Comparison of ENCODE assay signal across 16 mouse cellular contexts in the genomic region with DNA sequence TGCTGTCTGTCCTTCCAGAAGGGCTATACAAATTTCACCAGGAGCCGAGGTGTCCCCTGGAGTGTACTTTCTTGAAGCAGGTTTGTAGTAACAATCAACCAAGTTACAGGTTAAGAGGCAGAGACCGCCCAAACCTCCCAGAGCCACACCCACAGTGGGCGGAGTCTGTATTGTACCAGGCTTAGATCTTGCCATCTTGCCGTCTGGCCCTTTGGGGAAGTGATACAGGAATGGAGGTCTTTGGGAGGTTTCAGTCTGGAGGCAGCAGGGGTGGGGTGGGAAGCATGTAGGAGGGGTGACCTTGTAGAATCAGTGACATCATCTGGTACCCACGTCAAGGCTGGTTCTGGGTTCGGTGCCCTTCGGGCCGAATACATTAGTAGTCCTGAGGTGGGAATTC. TPM values are rescaled to one million over a fixed set of nuclear protein-coding genes. Genes with fewer than 3 reads are reported as not detected.
DNase-seq lines count a peak whose midpoint lies in the region; ATAC-seq and TF ChIP-seq lines count a peak whose summit lies in the region.
"Had no signal": no experiment of that assay in that cellular context is flagged by ENCODE, and none has a peak within 500 bp of the region (broad histone marks: within the 10 kb centered on the region; RNA-seq: fewer than 3 reads in every experiment).

No protein-coding gene starts in this region.

- no peak for TF ChIP-seq CTCF in stomach, postnatal 0 days (IDR thresholded peaks at IDR 0.05; ENCODE audit: low read depth)

- H3K36me3 ChIP-seq in kidney, embryonic 14.5 days (ENCODE audit: control insufficient read depth, insufficient read depth, low read length), result no peaks in the 10 kb centered on the region
- H3K36me3 ChIP-seq in stomach, embryonic 16.5 days (ENCODE audit: control insufficient read depth, insufficient read depth, low read length), result no peaks in the 10 kb centered on the region
- H3K36me3 ChIP-seq in stomach, postnatal 0 days (ENCODE audit: control insufficient read depth, insufficient read depth, low read length), result no peaks in the 10 kb centered on the region
- no peaks in the 10 kb centered on the region for H3K36me3 ChIP-seq in embryonic facial prominence, embryonic 14.5 days (ENCODE audit: control insufficient read depth, insufficient read depth, low read length)
- H3K36me3 ChIP-seq: embryonic facial prominence, embryonic 15.5 days; liver, embryonic 15.5 days had no signal

- no peak overlapping the region for H3K4me3 ChIP-seq in kidney, embryonic 14.5 days (ENCODE audit: low read length)
- no peak overlapping the region for H3K4me3 ChIP-seq in stomach, embryonic 16.5 days (replicated peaks; ENCODE audit: low read length)
- H3K4me3 ChIP-seq in stomach, postnatal 0 days (ENCODE audit: low read depth, low read length), result no peak overlapping the region
- no peak overlapping the region for H3K4me3 ChIP-seq in embryonic facial prominence, embryonic 14.5 days (ENCODE audit: low read depth, low read length)
- H3K4me3 ChIP-seq: embryonic facial prominence, embryonic 15.5 days; liver, embryonic 15.5 days had no signal

- 74% methylated on average over 8 of the region's 8 CpGs for WGBS in kidney, embryonic 14.5 days
- 71% methylated on average over 8 of the region's 8 CpGs for WGBS in stomach, embryonic 16.5 days
- 76% methylated on average over 8 of the region's 8 CpGs for WGBS in stomach, postnatal 0 days
- WGBS in embryonic facial prominence, embryonic 14.5 days, result 77% methylated on average over 8 of the region's 8 CpGs

- no peak overlapping the region for H3K9ac ChIP-seq in kidney, embryonic 14.5 days (ENCODE audit: low read depth, low read length)
- no peak overlapping the region for H3K9ac ChIP-seq in stomach, embryonic 16.5 days (ENCODE audit: low read length)
- no peak overlapping the region for H3K9ac ChIP-seq in stomach, postnatal 0 days (ENCODE audit: low read length)
- no peak overlapping the region for H3K9ac ChIP-seq in embryonic facial prominence, embryonic 14.5 days (ENCODE audit: low read depth, low read length)
- H3K9ac ChIP-seq: embryonic facial prominence, embryonic 15.5 days; liver, embryonic 15.5 days had no signal

- no peaks in the 10 kb centered on the region for H3K9me3 ChIP-seq in kidney, embryonic 14.5 days (ENCODE audit: control insufficient read depth, low read length)
- H3K9me3 ChIP-seq in stomach, embryonic 16.5 days (replicated peaks; ENCODE audit: control insufficient read depth, low read length), result no peaks in the 10 kb centered on the region
- H3K9me3 ChIP-seq in stomach, postnatal 0 days (ENCODE audit: control insufficient read depth, low read length), result no peaks in the 10 kb centered on the region
- no peaks in the 10 kb centered on the region for H3K9me3 ChIP-seq in embryonic facial prominence, embryonic 14.5 days (ENCODE audit: control insufficient read depth, low read length)
- H3K9me3 ChIP-seq: embryonic facial prominence, embryonic 15.5 days; liver, embryonic 15.5 days had no signal

- TF ChIP-seq EP300 in stomach, postnatal 0 days (optimal IDR thresholded peaks at IDR 0.05), result no peak

- no peak for DNase-seq in kidney, adult 8-10 months
- no peak for DNase-seq in stomach, postnatal 0 days (ENCODE audit: low spot score)
- DNase-seq in embryonic facial prominence, embryonic 14.5 days (ENCODE audit: low spot score), result no peak
- no peak for DNase-seq in cerebellum, postnatal 4 days (ENCODE audit: low spot score in 2 of 2)
- DNase-seq in right cerebral cortex, postnatal 36 days (ENCODE audit: low spot score in 2 of 2), result no peak
- DNase-seq: cerebellum, adult 18-20 months; heart, adult 11 months; heart, postnatal 4 days; kidney, postnatal 25 days; right cerebral cortex, adult 18-20 months had no signal

- H3K4me2 ChIP-seq in kidney, embryonic 14.5 days (replicated peaks; ENCODE audit: low read depth, low read length), result no peak overlapping the region
- H3K4me2 ChIP-seq in stomach, embryonic 16.5 days (ENCODE audit: low read depth, low read length), result no peak overlapping the region
- no peak overlapping the region for H3K4me2 ChIP-seq in stomach, postnatal 0 days (replicated peaks; ENCODE audit: low read depth)
- no peak overlapping the region for H3K4me2 ChIP-seq in embryonic facial prominence, embryonic 14.5 days (ENCODE audit: low read depth, low read length)
- H3K4me2 ChIP-seq: embryonic facial prominence, embryonic 15.5 days; liver, embryonic 15.5 days had no signal

- no peak overlapping the region for H3K27ac ChIP-seq in kidney, embryonic 14.5 days (ENCODE audit: low read depth, low read length)
- H3K27ac ChIP-seq in stomach, embryonic 16.5 days (ENCODE audit: low read length), result no peak overlapping the region
- no peak overlapping the region for H3K27ac ChIP-seq in stomach, postnatal 0 days (replicated peaks)
- no peak overlapping the region for H3K27ac ChIP-seq in embryonic facial prominence, embryonic 14.5 days (replicated peaks; ENCODE audit: low read depth, low read length)
- H3K27ac ChIP-seq: embryonic facial prominence, embryonic 15.5 days; liver, embryonic 15.5 days had no signal

- no peaks in the 10 kb centered on the region for H3K4me1 ChIP-seq in kidney, embryonic 14.5 days (ENCODE audit: control insufficient read depth, insufficient read depth, low read length)
- no peaks in the 10 kb centered on the region for H3K4me1 ChIP-seq in stomach, embryonic 16.5 days (ENCODE audit: control insufficient read depth, insufficient read depth, low read length)
- H3K4me1 ChIP-seq in stomach, postnatal 0 days (replicated peaks; ENCODE audit: control insufficient read depth, insufficient read depth), result no peaks in the 10 kb centered on the region
- no peaks in the 10 kb centered on the region for H3K4me1 ChIP-seq in embryonic facial prominence, embryonic 14.5 days (ENCODE audit: control insufficient read depth, insufficient read depth, low read length)
- H3K4me1 ChIP-seq: embryonic facial prominence, embryonic 15.5 days had no signal

- 0 out of 2 replicates have a peak, but pooled peaks have one; percentile 16 for ATAC-seq in kidney, embryonic 14.5 days (ENCODE audit: low FRiP score, low TSS enrichment)
- 0 out of 2 replicates have a peak, but pooled peaks have one; percentile 5 for ATAC-seq in stomach, embryonic 16.5 days (ENCODE audit: insufficient read depth, low FRiP score)
- ATAC-seq in stomach, postnatal 0 days (ENCODE audit: low FRiP score, low TSS enrichment), result no peak
- peak; percentile 17; the same call in 1 of the 2 replicates for ATAC-seq in embryonic facial prominence, embryonic 14.5 days (ENCODE audit: low read depth)
- peak; percentile 72 for ATAC-seq in megakaryocyte progenitor cell, adult 5-6 weeks (replicated peaks; ENCODE audit: poor library complexity)
- ATAC-seq: activated CD4-positive, CD25-positive, alpha-beta regulatory T cell, adult 4 months had no signal

- no peaks in the 10 kb centered on the region; the same call in 1 of the 2 replicates for H3K27me3 ChIP-seq in kidney, embryonic 14.5 days (ENCODE audit: control insufficient read depth, insufficient read depth, low read length)
- no peaks in the 10 kb centered on the region for H3K27me3 ChIP-seq in stomach, embryonic 16.5 days (ENCODE audit: control insufficient read depth, insufficient read depth, low read length)
- H3K27me3 ChIP-seq in stomach, postnatal 0 days (ENCODE audit: control insufficient read depth, insufficient read depth, low read length), result no peaks in the 10 kb centered on the region
- no peaks in the 10 kb centered on the region for H3K27me3 ChIP-seq in embryonic facial prominence, embryonic 14.5 days (replicated peaks; ENCODE audit: control insufficient read depth, insufficient read depth, low read length)
- H3K27me3 ChIP-seq: embryonic facial prominence, embryonic 15.5 days had no signal

RNA-seq across cellular contexts. Expression of a gene that starts 53.3 kb away (rescaled TPM):
- polyA plus RNA-seq in kidney, embryonic 14.5 days (2014; fragmentation: Nextera tagmentation; extraction: Ambion mirVana), result 50.5 and 51.1 TPM in 2 replicates
- 33.8 and 34.8 TPM in 2 replicates for polyA plus RNA-seq in stomach, embryonic 16.5 days (2015; fragmentation: Nextera tagmentation; extraction: Ambion mirVana)
- 35.4 and 38.6 TPM in 2 replicates for polyA plus RNA-seq in stomach, postnatal 0 days (2015; fragmentation: Nextera tagmentation; extraction: Ambion mirVana)
- polyA plus RNA-seq in embryonic facial prominence, embryonic 14.5 days (2014; fragmentation: Nextera tagmentation; extraction: Ambion mirVana), result 44.0 and 44.8 TPM in 2 replicates
- 76.6 and 80.7 TPM in 2 replicates for total RNA-seq in megakaryocyte progenitor cell, adult 5-6 weeks (2015)
- total RNA-seq in megakaryocyte progenitor cell, adult 5-6 weeks (2017), result 31.5 and 40.1 TPM in 2 replicates

RNA-seq across cellular contexts. Expression of a gene that starts 54.4 kb away (rescaled TPM):
- 104 and 130 TPM in 2 replicates for polyA plus RNA-seq in kidney, embryonic 14.5 days (2014; fragmentation: Nextera tagmentation; extraction: Ambion mirVana)
- polyA plus RNA-seq in stomach, embryonic 16.5 days (2015; fragmentation: Nextera tagmentation; extraction: Ambion mirVana), result 119 and 120 TPM in 2 replicates
- polyA plus RNA-seq in stomach, postnatal 0 days (2015; fragmentation: Nextera tagmentation; extraction: Ambion mirVana), result 67.0 and 69.8 TPM in 2 replicates
- polyA plus RNA-seq in embryonic facial prominence, embryonic 14.5 days (2014; fragmentation: Nextera tagmentation; extraction: Ambion mirVana), result 113 and 121 TPM in 2 replicates
- 93.0 and 109 TPM in 2 replicates for total RNA-seq in megakaryocyte progenitor cell, adult 5-6 weeks (2015)
- 50.1 and 50.6 TPM in 2 replicates for total RNA-seq in megakaryocyte progenitor cell, adult 5-6 weeks (2017)
